Mouse (Mus musculus): ENCODE results near the gene Plac9a.

- TF ChIP-seq POLR2A (IDR thresholded peaks at IDR 0.05; ENCODE audit: low read depth, low read length) (no peak), CTCF (IDR thresholded peaks at IDR 0.05; ENCODE audit: borderline replicate concordance, insufficient read depth, low read length) (no peak)
These were observed 61.3 kb downstream of the Plac9a start for GRCm38 (mm10) chr14:25841579-25841978.

Data from embryonic fibroblast, embryonic 13.5 days (primary cell).